Mouse (Mus musculus) intestine, embryonic 14.5 days (tissue): ENCODE measurements around the gene Bdkrb2. TPM values are rescaled to one million over a fixed set of nuclear protein-coding genes. Genes with fewer than 3 reads are reported as not detected.

ENCODE experiments used
- ATAC-seq: fragments of 200-750 bp; cut with Nextera tagmentation; replicated peaks from 2 replicates; pipeline ENCODE4 v1.8.0; 2017; ENCODE audit warnings: low read depth, moderate number of reproducible peaks, moderate TSS enrichment, moderate library complexity; ENCODE audit not compliant: low FRiP score, low TSS enrichment
- DNase-seq: peaks from one replicate; pipeline ENCODE4 v3.0.0-alpha.2; 2018; ENCODE audit warnings: low spot score
- H3K27ac ChIP-seq: fragments of 300-500 bp; sonication (generic); 2 replicates; pipeline ENCODE4 v1.5.1; 2014; ENCODE audit warnings: low read depth, mild to moderate bottlenecking, control low read depth
- H3K27me3 ChIP-seq: fragments of 300-500 bp; sonication (generic); replicated peaks from 2 replicates; pipeline ENCODE4 v1.6.1; 2014; ENCODE audit warnings: low read length, control low read depth; ENCODE audit not compliant: control insufficient read depth, insufficient read depth
- H3K36me3 ChIP-seq: fragments of 300-500 bp; sonication (generic); 2 replicates; pipeline ENCODE4 v1.6.1; 2014; ENCODE audit warnings: low read length, control low read depth; ENCODE audit not compliant: control insufficient read depth, insufficient read depth
- H3K4me1 ChIP-seq: fragments of 300-500 bp; sonication (generic); replicated peaks from 2 replicates; pipeline ENCODE4 v1.6.1; 2014; ENCODE audit warnings: low read length, control low read depth, mixed read lengths; ENCODE audit not compliant: control insufficient read depth, insufficient read depth
- H3K4me2 ChIP-seq: fragments of 300-500 bp; sonication (generic); 2 replicates; pipeline ENCODE4 v1.6.1; 2014; ENCODE audit warnings: low read length
- H3K4me3 ChIP-seq: fragments of 300-500 bp; sonication (generic); 2 replicates; pipeline ENCODE4 v1.5.1; 2014; ENCODE audit warnings: low read depth, low read length, control low read depth, mixed read lengths
- H3K9ac ChIP-seq: fragments of 300-500 bp; sonication (generic); 2 replicates; pipeline ENCODE4 v1.6.1; 2014; ENCODE audit warnings: mild to moderate bottlenecking, low read length
- H3K9me3 ChIP-seq: fragments of 300-500 bp; sonication (generic); 2 replicates; pipeline ENCODE4 v1.6.1; 2016; ENCODE audit warnings: low read length, control low read depth; ENCODE audit not compliant: control insufficient read depth
- WGBS: fragments of 180-500 bp; shearing (Covaris S2); extraction: QIAGEN DNeasy Blood & Tissue Kit; methylation state at CpG from one replicate; pipeline ENCODE4 v1.1.7; 2014; 5-methylcytosine and 5-hydroxymethylcytosine counted together
- polyA plus RNA-seq: library from polyadenylated mRNA; unstranded; fragments of >200 nt; fragmentation: Nextera tagmentation; extraction: Ambion mirVana; gene quantifications from 2 replicates; pipeline ENCODE4 v1.2.1, GENCODE M21; 2014

The Bdkrb2 gene
- polyA plus RNA-seq, 1 experiment from 2014 or later, result 1.3 TPM

- H3K9me3 ChIP-seq, result 0 out of 2 replicates have a peak, but pooled peaks cover 3% of the 10 kb centered on the region
- no peak for ATAC-seq
- H3K4me2 ChIP-seq, result no peak overlapping the region
- H3K4me1 ChIP-seq, result no peaks in the 10 kb centered on the region
- no peaks in the 10 kb centered on the region for H3K36me3 ChIP-seq
- no peak overlapping the region for H3K4me3 ChIP-seq
- no peak for DNase-seq
- 64% methylated on average over 9 of the region's 9 CpGs for WGBS
- H3K9ac ChIP-seq, result no peak overlapping the region
- no peak overlapping the region for H3K27ac ChIP-seq
- H3K27me3 ChIP-seq, result no peaks in the 10 kb centered on the region
These were observed 33.5 kb upstream of the Bdkrb2 start for GRCm38 (mm10) chr12:105529545-105529944.

- no peaks in the 10 kb centered on the region for H3K27me3 ChIP-seq
- H3K4me2 ChIP-seq, result no peak overlapping the region
- H3K4me1 ChIP-seq, result peaks cover 4% of the 10 kb centered on the region; the same call in 1 of the 2 replicates
- no peaks in the 10 kb centered on the region for H3K36me3 ChIP-seq
- H3K9me3 ChIP-seq, result 0 out of 2 replicates have a peak, but pooled peaks cover 3% of the 10 kb centered on the region
- WGBS, result 51% methylated on average over 8 of the region's 8 CpGs
- H3K9ac ChIP-seq, result no peak overlapping the region
- ATAC-seq, result no peak
- H3K4me3 ChIP-seq, result no peak overlapping the region
- no peak overlapping the region for H3K27ac ChIP-seq
- DNase-seq, result no peak
These were observed 31.2 kb upstream of the Bdkrb2 start for GRCm38 (mm10) chr12:105531724-105532371.

GRCm38 (mm10) chr12:105534842-105535241 lies 28.2 kb upstream of the Bdkrb2 start:
- WGBS, result 88% methylated on average over 4 of the region's 4 CpGs
- H3K9me3 ChIP-seq, result no peaks in the 10 kb centered on the region
- H3K4me3 ChIP-seq, result no peak overlapping the region
- H3K4me1 ChIP-seq, result peaks cover 8% of the 10 kb centered on the region; the same call in 1 of the 2 replicates
- no peaks in the 10 kb centered on the region for H3K27me3 ChIP-seq
- H3K9ac ChIP-seq, result no peak overlapping the region
- H3K27ac ChIP-seq, result no peak overlapping the region
- DNase-seq (no peak), ATAC-seq (no peak)
- H3K36me3 ChIP-seq, result no peaks in the 10 kb centered on the region
- no peak overlapping the region for H3K4me2 ChIP-seq

- no peaks in the 10 kb centered on the region for H3K36me3 ChIP-seq
- H3K9ac ChIP-seq, result no peak overlapping the region
- H3K4me1 ChIP-seq, result peaks cover 8% of the 10 kb centered on the region; the same call in 1 of the 2 replicates
- no peak overlapping the region for H3K4me3 ChIP-seq
- DNase-seq (no peak), ATAC-seq (no peak)
- 61% methylated on average over 13 of the region's 13 CpGs for WGBS
- H3K4me2 ChIP-seq, result no peak overlapping the region
- H3K27me3 ChIP-seq, result no peaks in the 10 kb centered on the region
- no peak overlapping the region for H3K27ac ChIP-seq
- no peaks in the 10 kb centered on the region for H3K9me3 ChIP-seq
These were observed 26.9 kb upstream of the Bdkrb2 start for GRCm38 (mm10) chr12:105535968-105536760.

- Histone ChIP-seq H3K27me3 (no peaks in the 10 kb centered on the region), H3K9me3 (no peaks in the 10 kb centered on the region), H3K4me3 (no peak overlapping the region), H3K4me2 (no peak overlapping the region), H3K4me1 (peaks cover 8% of the 10 kb centered on the region; the same call in 1 of the 2 replicates), H3K36me3 (no peaks in the 10 kb centered on the region), H3K27ac (no peak overlapping the region), H3K9ac (no peak overlapping the region)
- WGBS, result 43% methylated on average over 5 of the region's 5 CpGs
- DNase-seq, result no peak
- no peak; the same call in 1 of the 2 replicates for ATAC-seq
These were observed 25.9 kb upstream of the Bdkrb2 start for GRCm38 (mm10) chr12:105537162-105537561.

GRCm38 (mm10) chr12:105539649-105540048 lies 23.4 kb upstream of the Bdkrb2 start:
- H3K9ac ChIP-seq, result no peak overlapping the region
- 94% methylated on average over 10 of the region's 10 CpGs for WGBS
- H3K4me1 ChIP-seq, result peaks cover 8% of the 10 kb centered on the region; the same call in 1 of the 2 replicates
- no peak overlapping the region for H3K27ac ChIP-seq
- no peaks in the 10 kb centered on the region for H3K36me3 ChIP-seq
- H3K27me3 ChIP-seq, result no peaks in the 10 kb centered on the region
- no peaks in the 10 kb centered on the region for H3K9me3 ChIP-seq
- ATAC-seq, result no peak
- H3K4me2 ChIP-seq, result no peak overlapping the region
- H3K4me3 ChIP-seq, result no peak overlapping the region
- DNase-seq, result no peak

- Histone ChIP-seq H3K4me2 (no peak overlapping the region), H3K27me3 (no peaks in the 10 kb centered on the region), H3K9me3 (no peaks in the 10 kb centered on the region), H3K36me3 (no peaks in the 10 kb centered on the region), H3K4me3 (no peak overlapping the region), H3K27ac (no peak overlapping the region), H3K9ac (no peak overlapping the region), H3K4me1 (peaks cover 10% of the 10 kb centered on the region)
- DNase-seq (no peak), ATAC-seq (no peak)
- WGBS, result 74% methylated on average over 12 of the region's 12 CpGs
These were observed 21.2 kb upstream of the Bdkrb2 start for GRCm38 (mm10) chr12:105541590-105542402.

- Histone ChIP-seq H3K4me3 (no peak overlapping the region), H3K27ac (no peak overlapping the region), H3K4me2 (no peak overlapping the region), H3K9me3 (no peaks in the 10 kb centered on the region), H3K4me1 (peaks cover 6% of the 10 kb centered on the region), H3K27me3 (no peaks in the 10 kb centered on the region), H3K36me3 (no peaks in the 10 kb centered on the region), H3K9ac (no peak overlapping the region)
- DNase-seq (no peak), ATAC-seq (no peak)
- WGBS, result 77% methylated on average over 3 of the region's 3 CpGs
These were observed 20.5 kb upstream of the Bdkrb2 start for GRCm38 (mm10) chr12:105542513-105542912.
